Mouse (Mus musculus) neutrophil, adult 83 days (primary cell): ENCODE measurements around the gene Ccdc170. TPM values are rescaled to one million over a fixed set of nuclear protein-coding genes. Genes with fewer than 3 reads are reported as not detected.

ENCODE experiments used
- total RNA-seq, 2 experiments: library from RNA; stranded (reverse); gene quantifications; one replicate each; pipeline ENCODE4 v1.2.4; 2023

Ccdc170 gene
- under 1 TPM; 0.44 to 0.66 TPM for total RNA-seq

DNA sequence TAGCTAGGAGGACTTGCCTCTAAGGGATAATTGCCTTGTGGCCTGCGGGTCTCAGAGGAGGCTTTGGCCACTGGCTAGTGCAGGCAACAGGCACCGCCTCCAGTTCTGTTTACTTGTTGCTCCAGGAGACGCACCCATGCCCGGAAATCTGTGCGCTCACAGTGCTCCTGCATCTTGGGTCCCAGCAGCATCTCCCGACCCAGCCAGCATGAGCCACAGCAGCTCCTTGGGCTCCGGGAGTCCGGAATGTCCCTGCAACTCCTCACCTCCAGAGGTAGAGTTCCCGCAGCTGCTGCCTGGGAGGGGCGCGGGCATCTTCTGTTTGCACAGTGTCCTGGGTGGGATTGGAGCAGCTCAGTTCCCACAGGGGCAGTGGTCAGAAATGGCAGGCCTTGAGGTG is at the start of gene Ccdc170:
Gene Ccdc170 (plus strand): TSS at position 148 of the 400 bp plus-strand sequence.

DNA sequence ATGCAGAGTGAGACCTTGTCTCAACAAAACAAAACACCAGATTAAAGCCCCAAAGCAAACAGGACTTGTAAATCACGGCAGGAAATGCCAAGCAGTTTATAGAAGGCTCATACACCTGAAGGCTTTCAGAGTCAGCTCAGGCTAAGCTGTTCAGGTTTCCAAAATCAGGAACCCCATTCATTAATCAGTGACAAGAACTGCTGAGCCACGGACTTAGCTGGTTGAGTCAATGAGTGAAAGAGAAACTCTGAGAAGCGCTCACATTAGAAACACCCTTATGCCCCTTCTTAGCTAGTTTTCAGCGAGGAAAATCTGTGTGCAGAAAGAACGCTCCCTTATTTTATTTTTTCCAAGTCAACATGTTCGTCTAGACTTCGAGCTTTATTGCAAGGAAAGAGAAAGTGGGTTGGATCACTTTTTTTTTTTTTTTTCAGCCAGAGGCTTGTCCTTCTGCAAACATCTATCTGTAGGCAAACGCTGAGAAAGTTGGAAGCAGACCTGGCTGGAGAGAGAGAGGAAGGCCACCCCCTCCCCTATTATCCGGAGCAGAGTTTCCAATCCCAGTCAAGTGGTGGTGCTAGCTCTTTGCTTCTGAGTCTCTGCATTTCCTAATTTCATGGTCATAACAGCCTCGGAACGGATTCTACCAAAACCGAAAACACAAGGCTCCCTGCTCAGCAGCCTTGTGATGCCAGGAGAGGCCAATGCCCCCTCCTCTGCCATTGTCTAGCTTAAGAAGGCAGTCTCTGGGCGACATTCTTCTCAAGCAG is 129.3 kb downstream of the Ccdc170 start, which contains the start of gene Esr1:
Gene Esr1 (plus strand): TSS at position 208 of the 770 bp plus-strand sequence.

Other genes with a start within 250 kb of the Ccdc170 start
- under 1 TPM; 0.66 to 0.99 TPM for gene Akap12, start 216.1 kb upstream of the Ccdc170 start, total RNA-seq
- 10 to 100 TPM; 10.7 to 10.9 TPM for gene Zbtb2, start 94.4 kb upstream of the Ccdc170 start, total RNA-seq
- gene Rmnd1, start 50.1 kb upstream of the Ccdc170 start, total RNA-seq = 10 to 100 TPM; 17.7 to 22.9 TPM
- 10 to 100 TPM; 15.8 to 17.3 TPM for gene Armt1, start 50.0 kb upstream of the Ccdc170 start, total RNA-seq
- gene Esr1, start 129.1 kb downstream of the Ccdc170 start, total RNA-seq = 1 to 10 TPM; 6.0 to 7.0 TPM